Mouse (Mus musculus) spleen, adult 12 weeks (tissue): Measurements from ENCODE around the gene Trank1.

Source experiments
- DNase-seq: peaks from one replicate; pipeline ENCODE4 v3.0.0; 2022; ENCODE audit warnings: low spot score

The Trank1 gene

GRCm38 (mm10) chr9:111302196-111302831, 9.2 kb upstream of the Trank1 start:
- DNase-seq, result no peak

DNA sequence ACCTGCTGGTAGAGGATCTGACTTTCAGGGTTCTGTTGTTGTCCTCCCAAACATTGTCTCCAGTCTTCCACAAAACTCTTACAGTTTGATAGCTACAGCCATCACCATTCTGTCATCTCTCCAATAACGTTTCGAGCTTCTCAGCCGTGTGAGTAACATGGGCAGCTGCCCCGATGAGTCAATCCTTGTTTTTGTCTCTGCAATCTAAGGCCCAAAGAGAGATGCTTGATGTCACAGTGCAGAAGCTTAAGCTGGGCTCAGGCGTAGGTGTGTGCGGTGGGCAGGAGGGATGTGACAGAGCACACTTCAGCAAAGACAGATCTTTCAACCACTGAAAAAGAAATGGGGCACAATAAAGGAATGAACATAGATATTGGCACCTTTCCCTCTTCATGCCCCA, 7.5 kb upstream of the Trank1 start:
- DNase-seq, result no peak

DNA sequence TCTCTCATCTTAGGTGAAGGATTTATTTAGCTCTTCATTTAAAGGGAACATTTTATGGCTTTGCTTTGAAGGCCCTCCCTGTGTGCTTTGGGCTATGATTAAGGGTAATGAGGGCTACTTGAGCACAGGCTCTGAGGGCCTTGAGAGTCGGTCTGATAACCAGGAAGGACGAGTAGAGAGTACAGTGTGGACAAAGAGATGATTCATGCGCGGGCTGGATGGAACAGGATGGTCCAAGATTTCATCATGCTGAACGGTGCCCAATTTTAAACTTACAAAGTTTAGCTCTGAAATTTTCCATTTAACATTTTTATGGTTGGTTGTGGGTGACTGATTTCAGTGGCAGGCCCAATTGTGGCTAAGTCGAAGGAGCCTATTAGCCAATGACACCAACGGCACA, 5.4 kb upstream of the Trank1 start:
- DNase-seq, result no peak

- DNase-seq, result no peak
Measured at GRCm38 (mm10) chr9:111311843-111312441, 403 bp downstream of the Trank1 start.

DNA sequence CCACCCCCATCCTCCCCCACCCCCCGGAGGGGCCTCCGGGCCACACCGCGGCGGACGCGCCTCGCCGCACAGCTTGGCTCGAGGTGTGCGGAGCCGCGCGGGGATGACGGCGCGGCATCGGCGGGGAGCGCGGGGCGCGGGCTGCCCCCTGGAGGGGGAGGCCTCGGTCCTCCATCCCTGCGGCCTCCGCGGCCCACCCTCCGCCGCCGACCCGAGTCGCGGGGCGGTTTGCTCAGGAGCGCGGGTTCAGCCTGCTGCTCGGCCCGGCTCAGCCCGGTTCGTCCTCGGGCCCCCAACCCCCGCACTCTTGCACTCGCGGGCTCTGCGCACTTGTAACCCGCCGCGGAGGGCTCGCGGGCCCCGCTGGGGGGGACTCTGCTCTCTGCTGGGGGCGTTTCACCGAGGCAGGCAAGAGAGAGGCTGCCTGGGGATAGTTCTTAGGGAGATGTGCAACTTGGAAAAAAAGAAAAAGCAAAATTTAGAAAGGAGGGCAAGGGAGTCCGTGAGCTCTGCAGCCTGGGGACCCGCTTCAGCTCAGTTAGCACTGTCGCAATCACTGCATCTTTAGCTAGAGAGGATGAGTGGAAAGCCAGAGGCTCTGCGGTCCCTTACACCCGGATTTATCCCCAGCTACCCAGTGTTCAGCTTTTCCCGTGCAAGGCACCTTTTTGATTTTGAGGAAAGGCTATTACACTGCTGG, 1.1 kb downstream of the Trank1 start:
- no peak for DNase-seq

GRCm38 (mm10) chr9:111313299-111313698, 1.8 kb downstream of the Trank1 start:
- DNase-seq, result no peak

DNA sequence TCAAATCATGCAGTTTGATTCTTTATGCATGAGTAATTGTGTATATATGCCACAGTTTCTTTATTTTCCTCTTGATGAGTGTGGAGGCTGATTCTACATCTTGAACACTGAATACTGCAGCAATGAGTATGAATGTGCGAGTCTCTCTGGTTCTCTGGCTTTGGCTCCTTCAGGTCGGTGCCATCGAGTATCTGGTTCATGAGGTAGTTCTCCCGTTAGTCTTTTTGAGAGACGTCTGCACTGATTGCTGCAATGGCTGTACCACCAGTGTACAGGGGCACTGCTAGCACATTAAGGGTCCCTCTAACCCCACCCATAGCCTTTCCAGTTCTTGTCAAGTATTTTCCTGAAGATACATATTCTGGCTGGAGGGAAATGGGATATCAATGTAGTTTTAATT, 2.3 kb downstream of the Trank1 start:
- DNase-seq, result no peak

GRCm38 (mm10) chr9:111314219-111314618, 2.7 kb downstream of the Trank1 start:
- DNase-seq, result no peak

DNA sequence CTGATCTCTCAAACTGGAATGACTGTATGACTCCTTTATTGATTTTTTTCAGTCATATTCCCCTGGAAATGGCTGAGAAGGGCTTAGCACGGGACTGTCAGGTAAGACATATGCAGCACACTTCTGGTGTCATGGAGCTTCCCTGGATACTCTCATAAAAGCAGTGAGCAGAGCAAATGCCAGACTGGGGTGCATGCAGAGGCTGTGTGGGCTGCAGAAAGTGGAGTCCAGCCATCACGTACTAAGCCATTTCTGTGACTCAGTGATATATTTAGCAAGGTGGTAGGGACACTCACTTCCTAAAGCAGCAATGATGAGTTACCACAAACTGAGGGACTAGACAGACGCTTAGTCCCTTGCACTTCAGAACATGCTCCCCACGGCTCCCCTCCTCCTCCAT, 9.4 kb downstream of the Trank1 start:
- no peak for DNase-seq

DNA sequence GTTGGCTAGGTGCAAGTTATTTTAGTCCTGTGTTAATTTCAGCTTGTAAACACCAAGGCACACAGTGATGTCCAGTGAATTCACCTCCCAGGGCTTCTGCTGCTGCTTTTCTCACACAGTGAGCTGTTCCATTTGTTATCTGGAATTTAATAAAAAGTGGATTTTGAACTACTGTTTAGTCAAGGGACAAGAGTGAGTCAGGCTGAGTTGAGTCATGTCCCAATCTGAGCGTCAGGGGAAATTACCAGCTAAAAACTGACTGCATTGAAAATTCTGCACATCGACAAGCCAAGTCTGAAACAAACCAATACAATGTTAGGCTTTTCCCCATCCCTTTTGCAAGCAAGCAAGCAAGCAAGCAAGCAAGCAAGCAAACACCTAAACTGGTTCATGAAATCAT, 13.3 kb downstream of the Trank1 start:
- DNase-seq, result no peak

DNA sequence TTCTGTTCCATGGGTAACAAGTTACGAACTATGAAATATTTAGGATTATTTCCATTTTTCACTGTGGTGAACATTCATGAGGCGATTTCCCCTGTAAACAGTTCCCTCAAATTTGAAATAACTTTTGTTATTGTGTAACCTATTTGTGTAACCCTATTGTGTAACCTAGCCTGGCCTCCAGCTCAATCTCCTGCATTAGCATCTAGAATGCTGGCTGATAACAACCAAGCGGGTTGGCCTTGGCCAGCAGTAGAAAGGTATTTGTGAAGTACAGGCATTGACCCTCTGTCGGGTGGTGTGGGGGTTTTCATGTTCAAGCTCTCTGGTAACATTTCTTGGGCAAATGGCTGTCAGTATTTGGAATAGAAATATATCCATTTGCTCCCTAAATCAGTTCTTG, 18.3 kb downstream of the Trank1 start:
- DNase-seq, result no peak

GRCm38 (mm10) chr9:111333790-111334189, 22.3 kb downstream of the Trank1 start:
- DNase-seq, result no peak

- no peak for DNase-seq
Measured at GRCm38 (mm10) chr9:111334555-111335164, 23.1 kb downstream of the Trank1 start.

- DNase-seq, result no peak
Measured at GRCm38 (mm10) chr9:111351233-111351632, 39.7 kb downstream of the Trank1 start.

DNA sequence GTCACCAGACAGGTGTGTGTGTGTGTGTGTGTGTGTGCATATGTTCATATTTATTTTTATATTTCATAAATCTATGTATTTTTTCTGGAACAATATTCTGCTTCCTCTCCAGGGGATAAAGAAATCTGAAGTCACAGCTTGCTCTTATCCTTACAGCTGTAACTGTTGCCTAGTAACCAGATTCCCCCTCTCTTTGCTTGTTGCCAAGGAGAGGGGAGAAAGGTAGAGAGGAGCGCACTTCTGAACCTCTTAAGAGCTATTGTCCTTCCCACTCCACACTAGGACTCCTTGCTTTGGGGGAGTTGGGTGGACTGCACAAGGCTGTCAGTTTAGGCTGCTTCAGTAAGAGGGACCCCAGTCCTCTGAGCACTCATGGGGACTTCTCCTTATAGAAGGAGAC, 40.1 kb downstream of the Trank1 start:
- no peak for DNase-seq

DNA sequence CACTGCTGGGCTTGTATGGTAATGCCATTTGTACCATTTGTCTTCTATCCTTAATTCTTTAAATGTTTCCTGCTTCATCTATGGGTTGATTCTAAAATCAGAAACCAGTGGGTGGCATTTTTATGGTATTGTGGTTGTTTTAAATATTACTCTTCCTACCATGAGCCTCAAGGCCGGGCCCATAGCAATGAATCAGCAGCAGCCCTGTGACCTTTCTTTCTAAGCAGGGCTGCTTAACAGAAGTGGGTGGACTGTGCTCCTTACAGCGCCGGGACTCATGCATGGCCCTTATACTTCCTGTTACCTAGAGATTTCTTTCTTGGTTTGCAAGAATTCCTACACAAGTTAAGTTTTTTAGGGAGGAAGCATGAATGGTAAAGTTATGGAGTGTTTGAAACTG, 41.1 kb downstream of the Trank1 start:
- DNase-seq, result no peak

DNA sequence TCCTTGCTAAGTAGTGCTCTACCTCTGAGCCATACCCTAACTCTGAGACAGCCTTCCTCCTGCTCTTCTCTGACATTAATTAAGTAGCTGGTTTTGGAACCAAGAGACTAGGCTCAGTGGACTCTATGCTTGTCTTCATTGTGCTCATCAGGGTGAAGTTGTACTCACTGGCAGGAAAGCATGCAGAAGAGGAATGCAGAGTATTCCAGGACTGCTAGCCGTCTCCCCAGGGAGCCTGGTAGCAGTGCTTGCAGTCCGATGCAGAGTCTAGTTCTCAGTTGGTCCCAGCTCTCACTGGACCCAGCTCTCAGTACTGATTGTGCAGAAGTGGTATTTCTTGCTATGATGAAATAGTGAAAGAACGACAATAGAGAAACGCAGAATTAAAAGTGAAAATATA, 43.5 kb downstream of the Trank1 start:
- no peak for DNase-seq

GRCm38 (mm10) chr9:111356386-111356785, 44.8 kb downstream of the Trank1 start:
- no peak for DNase-seq

- DNase-seq, result no peak
Measured at GRCm38 (mm10) chr9:111363656-111364055, 52.1 kb downstream of the Trank1 start.

DNA sequence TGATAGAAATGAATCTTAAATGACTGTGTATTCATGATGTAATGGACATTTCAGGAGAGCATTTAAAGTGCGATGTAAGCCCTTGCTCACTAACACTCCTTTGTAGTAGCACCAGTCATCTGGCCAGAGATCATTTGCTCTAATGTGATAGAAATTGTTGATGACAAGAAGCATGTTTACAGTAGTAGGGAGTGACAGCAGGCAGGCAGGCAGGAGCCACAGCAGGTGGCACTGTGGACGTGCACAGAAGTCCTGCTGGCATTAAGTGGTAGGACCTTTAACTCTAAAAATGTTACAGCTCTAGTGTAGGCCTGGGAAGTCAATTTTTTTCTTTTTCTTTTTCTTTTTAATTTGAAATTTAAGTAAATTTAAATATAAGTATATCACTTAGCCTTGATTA, 56.2 kb downstream of the Trank1 start:
- DNase-seq, result no peak

DNA sequence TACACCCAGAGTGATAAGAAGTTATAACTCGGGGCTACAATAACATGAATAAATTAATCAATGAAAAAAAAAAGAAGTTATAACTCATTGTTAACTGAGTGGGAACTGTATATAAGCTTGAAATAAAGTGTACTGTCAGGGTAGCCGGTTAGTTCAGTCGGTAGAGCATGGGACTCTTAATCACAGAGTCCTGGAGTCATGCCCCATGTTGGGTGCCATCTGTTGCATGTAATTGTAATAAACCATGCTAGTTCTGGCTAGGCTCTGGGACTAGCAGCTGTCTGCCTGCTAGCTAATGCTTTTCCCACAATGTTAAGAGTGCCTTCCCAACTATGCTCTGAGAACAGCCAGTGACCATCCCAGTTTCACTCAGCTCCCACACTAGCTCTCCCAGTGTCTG, 60.5 kb downstream of the Trank1 start:
- DNase-seq, result no peak

- DNase-seq, result no peak
Measured at GRCm38 (mm10) chr9:111377868-111378267, 66.3 kb downstream of the Trank1 start.
